Mouse (Mus musculus) lung, postnatal 0 days (tissue): ENCODE data around the gene Fam117a. TPM values are rescaled to one million over a fixed set of nuclear protein-coding genes. Genes with fewer than 3 reads are reported as not detected.

Experiments used
- ATAC-seq: fragments of 200-750 bp; cut with Nextera tagmentation; 2 replicates; pipeline ENCODE4 v1.8.0; 2017; ENCODE audit warnings: moderate library complexity
- DNase-seq: peaks from one replicate; pipeline ENCODE4 v3.0.0-alpha.2; 2016; ENCODE audit warnings: low spot score
- H3K27ac ChIP-seq: fragments of 300-500 bp; sonication (generic); 2 replicates; pipeline ENCODE4 v1.5.1; 2014; ENCODE audit warnings: antibody characterized with exemption, mild to moderate bottlenecking, low read length, mixed read lengths
- H3K27me3 ChIP-seq: fragments of 300-500 bp; sonication (generic); replicated peaks from 2 replicates; pipeline ENCODE4 v1.6.1; 2014; ENCODE audit warnings: low read length, mixed read lengths; ENCODE audit not compliant: insufficient read depth
- H3K36me3 ChIP-seq: fragments of 300-500 bp; sonication (generic); 2 replicates; pipeline ENCODE4 v1.6.1; 2014; ENCODE audit warnings: low read length, mixed read lengths; ENCODE audit not compliant: insufficient read depth
- H3K4me1 ChIP-seq: fragments of 300-500 bp; sonication (generic); 2 replicates; pipeline ENCODE4 v1.6.1; 2014; ENCODE audit warnings: antibody characterized with exemption, low read depth, low read length, mixed read lengths; ENCODE audit not compliant: insufficient read depth
- H3K4me2 ChIP-seq: fragments of 300-500 bp; sonication (generic); replicated peaks from 2 replicates; pipeline ENCODE4 v1.6.1; 2014; ENCODE audit warnings: low read depth, mild to moderate bottlenecking, low read length, moderate library complexity, mixed read lengths
- H3K4me3 ChIP-seq: fragments of 300-500 bp; sonication (generic); 2 replicates; pipeline ENCODE4 v1.5.1; 2014; ENCODE audit warnings: low read depth, low read length
- H3K9ac ChIP-seq: fragments of 300-500 bp; sonication (generic); replicated peaks from 2 replicates; pipeline ENCODE4 v1.6.1; 2014; ENCODE audit warnings: low read depth, mild to moderate bottlenecking
- H3K9me3 ChIP-seq: fragments of 300-500 bp; sonication (generic); 2 replicates; pipeline ENCODE4 v1.6.1; 2016; ENCODE audit warnings: low read length, mixed read lengths
- CTCF ChIP-seq: IDR thresholded peaks from 2 replicates; pipeline ENCODE4 v1.5.1; 2016; ENCODE audit warnings: antibody characterized with exemption, mild to moderate bottlenecking
- EP300 ChIP-seq: IDR thresholded peaks from 2 replicates; pipeline ENCODE4 v1.6.1; 2016; ENCODE audit warnings: antibody characterized with exemption, mild to moderate bottlenecking, control low read depth
- WGBS: fragments of 180-500 bp; shearing (Covaris S2); extraction: QIAGEN DNeasy Blood & Tissue Kit; methylation state at CpG from one replicate; pipeline ENCODE4 v1.1.7; 2014; 5-methylcytosine and 5-hydroxymethylcytosine counted together
- polyA plus RNA-seq: library from polyadenylated mRNA; unstranded; fragments of >200 nt; fragmentation: Nextera tagmentation; extraction: Ambion mirVana; gene quantifications from 2 replicates; pipeline ENCODE4 v1.2.1, GENCODE M21; 2015

Fam117a gene
- polyA plus RNA-seq, 1 experiment from 2014 or later, result 21.6 TPM

- 66% methylated on average over 4 of the region's 4 CpGs for WGBS
- Histone ChIP-seq H3K9ac (no peak overlapping the region), H3K27me3 (no peaks in the 10 kb centered on the region), H3K4me1 (no peaks in the 10 kb centered on the region; the same call in 1 of the 2 replicates), H3K27ac (peak overlapping the region; percentile 47; the same call in 1 of the 2 replicates), H3K4me3 (no peak overlapping the region), H3K36me3 (no peaks in the 10 kb centered on the region), H3K9me3 (no peaks in the 10 kb centered on the region), H3K4me2 (no peak overlapping the region)
- no peak for ATAC-seq
- TF ChIP-seq CTCF (no peak), EP300 (no peak)
- DNase-seq, result no peak
Measured at GRCm38 (mm10) chr11:95325832-95326231, 11.0 kb upstream of the Fam117a start.

- H3K4me2 ChIP-seq, result no peak overlapping the region
- no peaks in the 10 kb centered on the region for H3K27me3 ChIP-seq
- no peaks in the 10 kb centered on the region for H3K9me3 ChIP-seq
- no peaks in the 10 kb centered on the region; the same call in 1 of the 2 replicates for H3K4me1 ChIP-seq
- DNase-seq (peak; percentile 50), ATAC-seq (peak; percentile 61)
- H3K27ac ChIP-seq, result peak overlapping the region; percentile 47; the same call in 1 of the 2 replicates
- H3K4me3 ChIP-seq, result no peak overlapping the region
- H3K36me3 ChIP-seq, result no peaks in the 10 kb centered on the region
- H3K9ac ChIP-seq, result no peak overlapping the region
- no peak for TF ChIP-seq EP300
- no peak for TF ChIP-seq CTCF
- WGBS, result 45% methylated on average over 11 of the region's 11 CpGs
Measured at GRCm38 (mm10) chr11:95326243-95326642, 10.6 kb upstream of the Fam117a start.

- Histone ChIP-seq H3K4me3 (no peak overlapping the region), H3K4me1 (no peaks in the 10 kb centered on the region; the same call in 1 of the 2 replicates), H3K4me2 (no peak overlapping the region), H3K36me3 (no peaks in the 10 kb centered on the region), H3K9ac (no peak overlapping the region), H3K27me3 (no peaks in the 10 kb centered on the region), H3K27ac (no peak overlapping the region), H3K9me3 (no peaks in the 10 kb centered on the region)
- 85% methylated on average over 5 of the region's 5 CpGs for WGBS
- TF ChIP-seq CTCF, result no peak
- TF ChIP-seq EP300, result no peak
- ATAC-seq, result no peak
- no peak for DNase-seq
Measured at GRCm38 (mm10) chr11:95328629-95329028, 8.2 kb upstream of the Fam117a start.

- Histone ChIP-seq H3K36me3 (no peaks in the 10 kb centered on the region), H3K4me3 (no peak overlapping the region), H3K9me3 (no peaks in the 10 kb centered on the region), H3K9ac (no peak overlapping the region), H3K4me2 (no peak overlapping the region), H3K27ac (no peak overlapping the region), H3K4me1 (no peaks in the 10 kb centered on the region; the same call in 1 of the 2 replicates), H3K27me3 (no peaks in the 10 kb centered on the region)
- ATAC-seq, result no peak
- 16% methylated on average over 1 of the region's 1 CpGs for WGBS
- DNase-seq, result no peak
- TF ChIP-seq CTCF, result no peak
- TF ChIP-seq EP300, result no peak
Measured at GRCm38 (mm10) chr11:95330662-95331061, 6.2 kb upstream of the Fam117a start.

GRCm38 (mm10) chr11:95333209-95333608, 3.6 kb upstream of the Fam117a start:
- no peaks in the 10 kb centered on the region; the same call in 1 of the 2 replicates for H3K4me1 ChIP-seq
- no peak for DNase-seq
- no peaks in the 10 kb centered on the region for H3K36me3 ChIP-seq
- no peak overlapping the region for H3K4me2 ChIP-seq
- 0 out of 2 replicates have a peak overlapping the region, but pooled peaks have one; percentile 20 for H3K27ac ChIP-seq
- H3K27me3 ChIP-seq, result no peaks in the 10 kb centered on the region
- no peaks in the 10 kb centered on the region for H3K9me3 ChIP-seq
- 41% methylated on average over 4 of the region's 4 CpGs for WGBS
- H3K4me3 ChIP-seq, result no peak overlapping the region
- H3K9ac ChIP-seq, result no peak overlapping the region
- ATAC-seq, result no peak
- TF ChIP-seq EP300 (no peak), CTCF (no peak)

GRCm38 (mm10) chr11:95333805-95334204, 3.0 kb upstream of the Fam117a start:
- ATAC-seq (no peak), DNase-seq (no peak)
- H3K4me3 ChIP-seq, result no peak overlapping the region
- TF ChIP-seq CTCF, result no peak
- no peak for TF ChIP-seq EP300
- no peak overlapping the region for H3K4me2 ChIP-seq
- no peaks in the 10 kb centered on the region for H3K9me3 ChIP-seq
- peaks cover 5% of the 10 kb centered on the region for H3K4me1 ChIP-seq
- 76% methylated on average over 9 of the region's 9 CpGs for whole genome bisulfite sequencing
- H3K27ac ChIP-seq, result peak overlapping the region; percentile 20; the same call in 1 of the 2 replicates
- H3K27me3 ChIP-seq, result no peaks in the 10 kb centered on the region
- no peak overlapping the region for H3K9ac ChIP-seq
- H3K36me3 ChIP-seq, result no peaks in the 10 kb centered on the region
